Mouse (Mus musculus): Measurements from ENCODE around the gene Col1a1.

Col1a1 gene

GRCm38 (mm10) chr11:94938296-94938695, 2.3 kb downstream of the Col1a1 start:
- DNase-seq (ENCODE audit: low read depth): no peak

- peak; percentile 89 for DNase-seq (ENCODE audit: low read depth)
Observed at GRCm38 (mm10) chr11:94939280-94939679, 3.3 kb downstream of the Col1a1 start.

GRCm38 (mm10) chr11:94941121-94941520, 5.1 kb downstream of the Col1a1 start:
- no peak for DNase-seq (ENCODE audit: low read depth)

GRCm38 (mm10) chr11:94941776-94942175, 5.8 kb downstream of the Col1a1 start:
- no peak for DNase-seq (ENCODE audit: low read depth)

GRCm38 (mm10) chr11:94942282-94943023, 6.4 kb downstream of the Col1a1 start:
- DNase-seq (ENCODE audit: low read depth): peak; percentile 84

GRCm38 (mm10) chr11:94943054-94943453, 7.0 kb downstream of the Col1a1 start:
- DNase-seq (ENCODE audit: low read depth): no peak

- DNase-seq (ENCODE audit: low read depth): no peak
Observed at GRCm38 (mm10) chr11:94944295-94944694, 8.3 kb downstream of the Col1a1 start.

GRCm38 (mm10) chr11:94945236-94945635, 9.2 kb downstream of the Col1a1 start:
- no peak for DNase-seq (ENCODE audit: low read depth)

GRCm38 (mm10) chr11:94952169-94952568, 16.1 kb downstream of the Col1a1 start:
- DNase-seq (ENCODE audit: low read depth): no peak

GRCm38 (mm10) chr11:94955103-94955502, 19.1 kb downstream of the Col1a1 start:
- no peak for DNase-seq (ENCODE audit: low read depth)

GRCm38 (mm10) chr11:94957693-94958064, 21.7 kb downstream of the Col1a1 start:
- DNase-seq (ENCODE audit: low read depth): no peak

- DNase-seq (ENCODE audit: low read depth): peak; percentile 82
Observed at GRCm38 (mm10) chr11:94958065-94958858, 22.2 kb downstream of the Col1a1 start.

GRCm38 (mm10) chr11:94962534-94963101, 26.6 kb downstream of the Col1a1 start:
- no peak for DNase-seq (ENCODE audit: low read depth)

GRCm38 (mm10) chr11:94967419-94967818, 31.4 kb downstream of the Col1a1 start, which contains the start of gene Hils1:
Hils1 (plus strand) TSS chr11:94967593.
- DNase-seq (ENCODE audit: low read depth): no peak

- peak; percentile 40 for DNase-seq (ENCODE audit: low read depth)
Observed at GRCm38 (mm10) chr11:94968187-94968586, 32.2 kb downstream of the Col1a1 start.

- peak; percentile 58 for DNase-seq (ENCODE audit: low read depth)
Observed at GRCm38 (mm10) chr11:94969709-94970108, 33.7 kb downstream of the Col1a1 start.

GRCm38 (mm10) chr11:94970210-94970943, 34.4 kb downstream of the Col1a1 start:
- peak; percentile 90 for DNase-seq (ENCODE audit: low read depth)

GRCm38 (mm10) chr11:94971895-94972615, 36.0 kb downstream of the Col1a1 start:
- DNase-seq (ENCODE audit: low read depth): no peak

- DNase-seq (ENCODE audit: low read depth): no peak
Observed at GRCm38 (mm10) chr11:94972887-94973286, 36.9 kb downstream of the Col1a1 start.

- DNase-seq (ENCODE audit: low read depth): no peak
Observed at GRCm38 (mm10) chr11:94973313-94973712, 37.3 kb downstream of the Col1a1 start.

GRCm38 (mm10) chr11:94974951-94975350, 38.9 kb downstream of the Col1a1 start:
- no peak for DNase-seq (ENCODE audit: low read depth)

Measured in NIH3T3 (cell line).